13 mouse cellular contexts compared by ENCODE assay signal in genomic region chr7:37064582-37065458, GRCm38 (mm10).
DNase-seq lines count a peak whose midpoint lies in the region; ATAC-seq and TF ChIP-seq lines count a peak whose summit lies in the region.
"Had no signal": no experiment of that assay in that cellular context is flagged by ENCODE, and none has a peak within 500 bp of the region (broad histone marks: within the 10 kb centered on the region; RNA-seq: fewer than 3 reads in every experiment).

No protein-coding gene starts in this region.

- 66% methylated on average over 8 of the region's 8 CpGs for WGBS in kidney, postnatal 0 days
- 79% methylated on average over 8 of the region's 8 CpGs for WGBS in forebrain, embryonic 15.5 days

- no peak overlapping the region for H3K9ac ChIP-seq in kidney, postnatal 0 days (ENCODE audit: low read depth, low read length)
- no peak overlapping the region for H3K9ac ChIP-seq in forebrain, embryonic 15.5 days (replicated peaks)
- H3K9ac ChIP-seq: heart, embryonic 15.5 days; liver, embryonic 12.5 days had no signal

- H3K4me1 ChIP-seq in kidney, postnatal 0 days (replicated peaks; ENCODE audit: insufficient read depth, low read length) = no peaks in the 10 kb centered on the region
- H3K4me1 ChIP-seq in forebrain, embryonic 15.5 days = no peaks in the 10 kb centered on the region
- H3K4me1 ChIP-seq: heart, embryonic 15.5 days; liver, embryonic 12.5 days had no signal

- H3K9me3 ChIP-seq in kidney, postnatal 0 days (replicated peaks; ENCODE audit: low read length) = no peaks in the 10 kb centered on the region
- no peaks in the 10 kb centered on the region for H3K9me3 ChIP-seq in forebrain, embryonic 15.5 days
- H3K9me3 ChIP-seq: heart, embryonic 15.5 days; liver, embryonic 12.5 days had no signal

- H3K27ac ChIP-seq in kidney, postnatal 0 days = no peak overlapping the region
- no peak overlapping the region for H3K27ac ChIP-seq in forebrain, embryonic 15.5 days (replicated peaks)
- H3K27ac ChIP-seq: heart, embryonic 15.5 days; hindbrain, postnatal 0 days; liver, embryonic 12.5 days had no signal

- H3K4me3 ChIP-seq in kidney, postnatal 0 days (replicated peaks; ENCODE audit: low read depth, low read length) = no peak overlapping the region
- H3K4me3 ChIP-seq in forebrain, embryonic 15.5 days = no peak overlapping the region
- H3K4me3 ChIP-seq: heart, embryonic 15.5 days; liver, embryonic 12.5 days had no signal

- TF ChIP-seq CTCF in kidney, postnatal 0 days (IDR thresholded peaks at IDR 0.05; ENCODE audit: low read depth) = no peak

- ATAC-seq in kidney, postnatal 0 days (replicated peaks; ENCODE audit: low FRiP score, low read depth) = no peak
- no peak for ATAC-seq in forebrain, embryonic 15.5 days (replicated peaks)
- ATAC-seq: forebrain, embryonic 16.5 days; hindbrain, postnatal 0 days; liver, embryonic 12.5 days had no signal

- DNase-seq in gastrocnemius, postnatal 14 days = peak; percentile 10
- DNase-seq in gastrocnemius, adult 8-10 months (ENCODE audit: low spot score in 2 of 2) = no peak
- peak; percentile 41 for DNase-seq in kidney, postnatal 0 days (ENCODE audit: low spot score)
- no peak for DNase-seq in kidney, adult 18-20 months
- peak; percentile 67 to 83 for DNase-seq in urinary bladder, postnatal 4 days (ENCODE audit: low spot score in 2 of 2)
- DNase-seq in urinary bladder, postnatal 10 days (ENCODE audit: low spot score) = no peak
- DNase-seq: thymus, adult 2 months had no signal

- no peak overlapping the region for H3K4me2 ChIP-seq in kidney, postnatal 0 days (ENCODE audit: low read length)
- no peak overlapping the region for H3K4me2 ChIP-seq in forebrain, embryonic 15.5 days (replicated peaks)
- H3K4me2 ChIP-seq: heart, embryonic 15.5 days; liver, embryonic 12.5 days had no signal

- H3K36me3 ChIP-seq in kidney, postnatal 0 days (ENCODE audit: insufficient read depth, low read length) = no peaks in the 10 kb centered on the region
- H3K36me3 ChIP-seq in forebrain, embryonic 15.5 days = no peaks in the 10 kb centered on the region
- H3K36me3 ChIP-seq: G1E; heart, embryonic 15.5 days; liver, embryonic 12.5 days had no signal

- no peaks in the 10 kb centered on the region for H3K27me3 ChIP-seq in kidney, postnatal 0 days (ENCODE audit: insufficient read depth, low read length)
- no peaks in the 10 kb centered on the region for H3K27me3 ChIP-seq in forebrain, embryonic 15.5 days
- H3K27me3 ChIP-seq: heart, embryonic 15.5 days; liver, embryonic 12.5 days had no signal

- intact Hi-C loops in gastrocnemius, postnatal 14 days (cut with DNase I; ENCODE audit: low total_unique reads) = no loop called here

Comparison
In these comparisons a context has a peak if more than half of its experiments do, and no peak if none do; other contexts are left out.
1. DNase-seq: peak in gastrocnemius, postnatal 14 days (single experiment), kidney, postnatal 0 days (single experiment) and urinary bladder, postnatal 4 days (2 of 2); none in gastrocnemius, adult 8-10 months (0 of 2), kidney, adult 18-20 months (single experiment) and urinary bladder, postnatal 10 days (single experiment).